Mouse (Mus musculus) frontal cortex, postnatal 25 days (tissue): Measurements from ENCODE around the gene Rgs10.
A peak's percentile ranks its signal among the peaks of the same experiment; 100 is the strongest.
"Not testable (repeated sequence)": the region's sequence is repeated elsewhere in the genome, so short reads cannot be mapped to it uniquely, and the experiment has no call there.

Source experiments
- DNase-seq, 2 experiments: peaks; one replicate each; pipeline ENCODE4 v3.0.0; 2022; ENCODE audit warnings: low spot score in 2 of 2

The Rgs10 gene

DNA sequence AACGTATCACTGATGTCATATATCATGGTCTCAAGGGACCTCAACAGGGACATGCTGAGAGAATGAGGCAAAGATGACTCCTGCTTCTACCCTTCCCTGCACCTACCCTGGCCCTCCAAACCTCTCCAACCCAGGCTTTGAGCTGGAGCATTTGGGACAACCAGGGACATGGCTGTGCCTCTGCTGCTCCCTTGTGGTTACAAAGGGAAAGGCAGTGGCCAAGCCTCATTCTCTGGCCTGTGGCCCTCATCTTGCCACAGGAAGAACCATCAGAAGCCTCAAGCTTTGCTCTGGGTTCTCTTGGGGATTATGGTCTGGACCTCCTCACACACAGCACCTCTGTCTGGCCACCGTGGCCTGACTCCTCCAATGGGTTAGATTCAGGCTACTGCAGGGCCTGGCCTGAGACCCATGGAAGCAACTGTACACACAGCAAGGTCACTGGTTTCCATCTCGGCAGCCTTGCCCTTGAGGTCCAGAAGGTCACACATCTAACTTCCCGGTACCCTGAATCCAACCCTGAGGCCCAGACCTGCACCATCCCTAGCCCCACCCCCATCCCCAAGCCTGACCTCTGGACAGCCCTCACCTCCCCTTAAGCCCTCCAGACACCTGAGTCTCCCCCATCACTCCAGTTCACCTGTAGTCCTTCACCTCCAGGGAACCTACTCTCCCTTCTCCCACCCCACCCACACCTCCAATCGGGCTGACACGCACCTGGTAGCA is 73.5 kb downstream of the Rgs10 start:
- peak; percentile 63 to 67 for DNase-seq

DNA sequence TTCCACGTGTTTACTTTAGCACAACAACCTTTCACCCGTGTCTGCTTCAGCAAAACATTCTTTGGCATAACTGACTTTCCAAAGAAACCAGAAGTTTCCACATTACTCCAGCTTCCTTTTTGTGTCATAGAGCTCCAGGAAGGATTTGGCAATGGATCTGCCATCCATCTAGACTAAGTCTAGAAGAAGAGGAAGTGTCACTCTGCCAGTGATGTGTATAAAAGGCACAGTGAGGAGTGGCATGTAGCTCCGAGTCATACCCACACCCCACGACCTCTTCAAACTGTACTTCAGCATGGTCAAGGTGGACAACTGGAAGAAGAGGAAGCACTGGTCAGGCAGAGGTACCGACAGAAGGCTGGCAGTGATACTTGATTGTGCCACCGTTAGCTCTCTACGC is 74.1 kb downstream of the Rgs10 start:
- DNase-seq: no peak

DNA sequence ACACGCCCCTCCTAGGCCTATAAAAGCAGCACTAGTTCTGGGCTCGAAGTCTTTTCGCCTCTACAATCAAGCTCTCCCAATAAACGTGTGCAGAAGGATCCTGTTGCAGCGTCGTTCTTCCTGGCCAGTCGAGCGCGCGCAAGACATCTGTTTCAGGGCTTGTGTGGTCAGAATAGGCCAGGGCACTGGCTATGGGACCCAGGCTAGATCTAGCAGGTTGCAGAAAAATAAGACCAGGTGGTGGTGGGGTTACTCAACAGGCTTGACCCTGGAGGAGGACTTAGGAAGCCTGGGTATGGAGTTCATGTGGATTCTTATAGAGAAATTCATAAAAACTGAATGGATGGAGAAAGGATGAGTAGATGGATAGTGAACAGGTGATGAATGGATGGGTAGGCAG is 75.9 kb downstream of the Rgs10 start:
- DNase-seq: not testable (repeated sequence)

DNA sequence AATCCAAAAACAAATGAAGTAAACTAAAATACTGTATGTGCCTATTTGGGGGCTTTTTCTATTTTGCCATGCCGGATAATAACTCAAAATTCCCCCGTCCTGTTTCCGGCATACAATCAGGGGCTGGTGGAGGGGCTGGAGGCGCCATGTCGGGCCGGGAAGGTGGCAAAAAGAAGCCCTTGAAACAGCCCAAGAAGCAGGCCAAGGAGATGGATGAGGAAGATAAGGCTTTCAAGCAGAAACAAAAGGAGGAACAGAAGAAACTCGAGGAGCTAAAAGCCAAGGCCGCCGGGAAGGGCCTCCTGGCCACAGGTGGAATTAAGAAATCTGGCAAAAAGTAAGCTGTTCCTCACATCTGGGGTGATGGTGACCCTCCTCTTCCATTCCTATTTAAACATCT is 78.2 kb downstream of the Rgs10 start:
- DNase-seq: not testable (repeated sequence)

DNA sequence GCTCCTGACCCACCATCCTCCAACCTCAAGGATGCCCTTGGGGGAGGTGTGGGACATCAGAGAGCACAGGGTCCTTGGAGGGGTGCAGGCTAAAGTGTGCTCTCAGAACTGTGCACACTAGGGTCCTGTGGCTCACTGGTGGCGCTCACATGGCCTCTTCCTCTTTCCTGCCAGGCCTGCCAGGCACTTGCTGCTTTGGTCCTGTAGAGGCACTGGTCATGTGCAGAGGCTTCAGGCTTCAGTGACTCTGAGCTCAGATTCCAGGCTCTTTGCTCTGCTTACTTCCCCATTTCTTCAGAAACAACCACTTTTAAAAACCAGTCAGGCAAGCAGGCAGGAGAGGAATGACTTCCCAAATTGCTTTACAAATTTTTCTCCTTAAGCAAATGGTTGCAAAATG is 85.7 kb downstream of the Rgs10 start:
- no peak for DNase-seq

DNA sequence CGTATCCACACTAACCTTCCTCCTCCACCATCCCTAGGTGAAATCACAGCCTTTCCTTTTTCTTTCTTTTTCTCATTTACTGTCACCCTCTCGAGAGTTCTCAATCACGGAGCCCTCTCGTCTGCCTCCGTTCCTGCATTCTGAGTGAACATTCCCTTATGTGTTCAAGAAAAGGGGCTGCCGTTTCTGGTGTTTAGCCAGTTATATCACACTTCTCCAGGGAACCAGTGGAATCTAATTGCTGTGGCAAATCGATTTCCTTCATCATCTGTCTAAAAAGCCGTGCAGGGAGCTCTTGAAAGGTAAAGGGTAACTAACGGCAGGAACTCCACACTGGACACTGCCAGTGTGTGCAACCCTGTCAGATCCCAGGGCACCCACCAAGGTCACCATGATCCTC is 87.6 kb downstream of the Rgs10 start:
- no peak for DNase-seq

DNA sequence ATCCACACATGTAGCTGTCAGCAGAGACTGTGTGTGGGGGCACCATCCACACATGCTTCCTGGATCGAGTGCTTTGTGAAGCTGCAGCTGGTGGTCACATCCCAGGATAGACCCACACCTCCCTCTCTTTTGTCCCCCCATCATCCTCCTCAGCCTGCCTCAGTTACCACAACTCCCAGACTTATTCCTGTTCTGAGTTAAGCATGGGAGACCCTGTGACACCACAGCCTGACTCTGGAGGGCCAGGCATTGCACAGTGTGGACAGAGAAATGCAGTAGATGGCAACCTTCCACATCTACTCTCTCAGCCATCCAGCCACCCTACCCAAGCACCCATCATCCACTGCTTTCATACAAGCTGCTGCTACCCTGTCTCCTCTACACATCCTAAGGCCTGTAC is 93.6 kb downstream of the Rgs10 start:
- DNase-seq: no peak
